Mouse (Mus musculus) thymus, adult 2 months (tissue): ENCODE measurements at regions not wholly inside any gene's neighbourhood (a gene's known extent, or its start where the extent isn't known, plus 50 kb on each side); places are given as distances from the start of the nearest gene placed in this dataset.

Experiments used
- CTCF ChIP-seq: fragments of 200-500 bp; IDR thresholded peaks from 2 replicates; pipeline ENCODE4 v1.5.1; 2012; ENCODE audit warnings: mild to moderate bottlenecking, control low read depth, low read length, moderate library complexity, borderline replicate concordance; ENCODE audit not compliant: control insufficient read depth, poor library complexity, insufficient read depth; ENCODE audit errors: extremely low read depth
- POLR2A ChIP-seq: fragments of 200-500 bp; IDR thresholded peaks from 2 replicates; pipeline ENCODE4 v1.6.1; 2012; ENCODE audit warnings: mild to moderate bottlenecking, low read length, control low read depth, moderate library complexity; ENCODE audit not compliant: control insufficient read depth, poor library complexity, insufficient read depth; ENCODE audit errors: extremely low read depth

- TF ChIP-seq CTCF = no peak
- no peak for TF ChIP-seq POLR2A
Observed at GRCm38 (mm10) chr15:60728337-60728736, 125.2 kb downstream of the Fam84b start.
